ENCODE assay signal across 1 mouse cellular context in genomic region chr1:36471181-36472105, GRCm38 (mm10).
TF ChIP-seq lines count a peak whose summit lies in the region.

TSS of gene Cnnm4 (plus strand) at chr1:36471620.

TF ChIP-seq in CH12.LX, 34 proteins besides CTCF, POLR2A, EP300 and RAD21 (continued from another document):
- no peak for TF ChIP-seq SIN3A (IDR thresholded peaks at IDR 0.05; ENCODE audit: low read length)
- no peak for TF ChIP-seq MAZ (IDR thresholded peaks at IDR 0.05; ENCODE audit: low read depth, low read length)
- TF ChIP-seq SMC3 (IDR thresholded peaks at IDR 0.05; ENCODE audit: low read depth, low read length), result peak; percentile 39; the same call in 1 of the 2 replicates
- TF ChIP-seq ZMIZ1 (IDR thresholded peaks at IDR 0.05; ENCODE audit: low read depth, low read length), result no peak
- TF ChIP-seq MAX (IDR thresholded peaks at IDR 0.05; ENCODE audit: low read length), result no peak
- TF ChIP-seq IRF4 (IDR thresholded peaks at IDR 0.05; ENCODE audit: low read depth, low read length), result peak; percentile 8; the same call in 1 of the 2 replicates
- TF ChIP-seq ETS1 (conservative IDR thresholded peaks at IDR 0.05; ENCODE audit: low read depth, low read length), result no peak
- TF ChIP-seq USF2 (conservative IDR thresholded peaks at IDR 0.05; ENCODE audit: low read depth, low read length), result no peak
- TF ChIP-seq ELF1 (IDR thresholded peaks at IDR 0.05; ENCODE audit: low read depth, low read length), result peak; percentile 91
- peak; percentile 32; the same call in 1 of the 2 replicates for TF ChIP-seq TCF12 (IDR thresholded peaks at IDR 0.05; ENCODE audit: low read depth, low read length)
- TF ChIP-seq CHD2 (IDR thresholded peaks at IDR 0.05; ENCODE audit: low read length), result no peak
- no peak for TF ChIP-seq POLR2AphosphoS2 (IDR thresholded peaks at IDR 0.05; ENCODE audit: low read depth, low read length)
- no peak for TF ChIP-seq RCOR1 (conservative IDR thresholded peaks at IDR 0.05; ENCODE audit: low read depth, low read length)
- TF ChIP-seq PAX5 (IDR thresholded peaks at IDR 0.05; ENCODE audit: low read length), result no peak
- TF ChIP-seq TBP (conservative IDR thresholded peaks at IDR 0.05; ENCODE audit: low read depth, low read length), result no peak
- no peak for TF ChIP-seq ZNF384 (IDR thresholded peaks at IDR 0.05; ENCODE audit: low read depth, low read length)
- TF ChIP-seq ZC3H11A (IDR thresholded peaks at IDR 0.05; ENCODE audit: low read depth, low read length), result no peak
- peak; percentile 60 for TF ChIP-seq HCFC1 (IDR thresholded peaks at IDR 0.05; ENCODE audit: low read depth, low read length)
- TF ChIP-seq UBTF (IDR thresholded peaks at IDR 0.05; ENCODE audit: low read depth, low read length), result no peak
- 0 out of 2 replicates have a peak, but pooled peaks have one; percentile 3 for TF ChIP-seq NRF1 (IDR thresholded peaks at IDR 0.05; ENCODE audit: low read depth, low read length)
- no peak for TF ChIP-seq ZKSCAN1 (IDR thresholded peaks at IDR 0.05; ENCODE audit: borderline replicate concordance, low read depth, low read length)
- no peak for TF ChIP-seq JUN (IDR thresholded peaks at IDR 0.05; ENCODE audit: insufficient read depth, low read depth, low read length)
- TF ChIP-seq CHD1 (IDR thresholded peaks at IDR 0.05; ENCODE audit: low read depth, low read length), result no peak
- TF ChIP-seq MXI1 (IDR thresholded peaks at IDR 0.05; ENCODE audit: low read depth, low read length), result peak; percentile 46; the same call in 1 of the 2 replicates
- 0 out of 2 replicates have a peak, but pooled peaks have one; percentile 22 for TF ChIP-seq MEF2A (IDR thresholded peaks at IDR 0.05; ENCODE audit: borderline replicate concordance, low read depth, low read length)
TF ChIP-seq in CH12.LX: peak in this region for 10.
